Mouse (Mus musculus): ENCODE data around the gene Pkd1l3. TPM values are rescaled to one million over a fixed set of nuclear protein-coding genes. Genes with fewer than 3 reads are reported as not detected.
A peak's percentile ranks its signal among the peaks of the same experiment; 100 is the strongest.

Gene Pkd1l3
- 0.27 and 0.37 TPM in 2 replicates for polyA plus RNA-seq (2014; fragmentation: Nextera tagmentation; extraction: Ambion mirVana)

DNA sequence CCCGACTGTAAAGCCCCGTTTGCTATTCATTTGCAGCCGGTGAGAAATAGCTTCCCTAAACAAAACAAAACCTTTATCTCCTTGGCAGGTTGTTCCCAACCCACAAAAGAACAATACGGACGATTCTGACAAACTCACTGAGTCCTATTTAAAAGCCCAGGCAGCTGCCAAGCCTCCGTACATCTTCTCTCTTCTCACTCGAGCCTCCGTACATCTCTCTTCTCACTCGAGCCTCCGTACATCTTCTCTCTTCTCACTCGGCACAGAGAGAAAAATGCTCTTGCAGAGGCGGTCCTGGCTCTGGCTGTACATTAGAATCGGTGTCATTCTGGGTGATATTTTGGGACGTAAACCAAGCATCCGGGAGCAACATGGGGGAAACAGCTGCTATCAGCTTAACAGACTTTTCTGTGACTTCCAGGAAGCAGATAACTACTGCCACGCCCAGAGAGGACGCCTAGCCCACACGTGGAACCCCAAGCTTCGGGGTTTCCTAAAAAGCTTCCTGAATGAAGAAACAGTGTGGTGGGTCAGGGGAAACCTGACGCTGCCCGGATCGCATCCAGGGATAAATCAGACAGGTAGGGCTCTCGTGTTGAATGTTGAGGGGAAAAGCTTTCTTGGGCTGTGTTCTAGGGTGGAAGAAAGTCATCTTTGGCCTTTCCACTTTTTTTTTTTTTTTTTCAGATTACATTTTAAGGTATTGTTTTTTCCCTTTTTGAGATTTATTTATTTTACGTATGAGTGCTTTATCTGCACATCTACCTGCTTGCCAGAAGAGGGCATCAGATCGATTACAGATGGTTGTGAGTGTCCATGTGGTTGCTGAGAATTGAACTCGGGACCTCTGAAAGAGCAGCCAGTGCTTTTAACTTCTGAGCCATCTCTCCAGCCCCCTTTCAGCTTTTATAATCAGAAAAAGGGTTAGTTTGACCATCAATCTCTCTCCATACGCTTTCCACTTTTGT lies at the start of gene Pkd1l3:
Pkd1l3 (plus strand) TSS at position 275 of the 968 bp plus-strand sequence.
- WGBS, result 65% methylated on average over 27 of the region's 27 CpGs
- Histone ChIP-seq H3K27me3 (ENCODE audit: control insufficient read depth, insufficient read depth, low read length) (no peaks in the 10 kb centered on the region), H3K9ac (ENCODE audit: low read length) (no peak within 1 kb of the TSS), H3K4me2 (ENCODE audit: low read depth, severe bottlenecking) (no peak within 1 kb of the TSS), H3K27ac (replicated peaks; ENCODE audit: low read depth, low read length) (no peak within 1 kb of the TSS), H3K4me3 (ENCODE audit: low read depth, low read length) (no peak within 1 kb of the TSS), H3K4me1 (ENCODE audit: control insufficient read depth, insufficient read depth, low read length) (no peaks in the 10 kb centered on the region), H3K9me3 (ENCODE audit: control insufficient read depth, low read length) (no peaks in the 10 kb centered on the region), H3K36me3 (ENCODE audit: control insufficient read depth, insufficient read depth, low read length) (no peaks in the 10 kb centered on the region)
- ATAC-seq (ENCODE audit: insufficient number of reproducible peaks, low FRiP score, low TSS enrichment, low read depth) (no peak), DNase-seq (ENCODE audit: low spot score) (no peak)

- 4% methylated on average over 10 of the region's 10 CpGs for WGBS
- Histone ChIP-seq H3K9me3 (ENCODE audit: control insufficient read depth, low read length) (no peaks in the 10 kb centered on the region), H3K36me3 (ENCODE audit: control insufficient read depth, insufficient read depth, low read length) (peaks cover 15% of the 10 kb centered on the region), H3K27me3 (ENCODE audit: control insufficient read depth, insufficient read depth, low read length) (no peaks in the 10 kb centered on the region), H3K9ac (ENCODE audit: low read length) (peak overlapping the region; percentile 96), H3K4me3 (ENCODE audit: low read depth, low read length) (peak overlapping the region; percentile 77), H3K4me1 (ENCODE audit: control insufficient read depth, insufficient read depth, low read length) (peaks cover 3% of the 10 kb centered on the region; the same call in 1 of the 2 replicates), H3K4me2 (ENCODE audit: low read depth, severe bottlenecking) (peak overlapping the region; percentile 74), H3K27ac (replicated peaks; ENCODE audit: low read depth, low read length) (no peak overlapping the region)
- DNase-seq (ENCODE audit: low spot score) (no peak), ATAC-seq (ENCODE audit: insufficient number of reproducible peaks, low FRiP score, low TSS enrichment, low read depth) (no peak)
Observed at GRCm38 (mm10) chr8:109564766-109565165, 49.6 kb upstream of the Pkd1l3 start.

DNA sequence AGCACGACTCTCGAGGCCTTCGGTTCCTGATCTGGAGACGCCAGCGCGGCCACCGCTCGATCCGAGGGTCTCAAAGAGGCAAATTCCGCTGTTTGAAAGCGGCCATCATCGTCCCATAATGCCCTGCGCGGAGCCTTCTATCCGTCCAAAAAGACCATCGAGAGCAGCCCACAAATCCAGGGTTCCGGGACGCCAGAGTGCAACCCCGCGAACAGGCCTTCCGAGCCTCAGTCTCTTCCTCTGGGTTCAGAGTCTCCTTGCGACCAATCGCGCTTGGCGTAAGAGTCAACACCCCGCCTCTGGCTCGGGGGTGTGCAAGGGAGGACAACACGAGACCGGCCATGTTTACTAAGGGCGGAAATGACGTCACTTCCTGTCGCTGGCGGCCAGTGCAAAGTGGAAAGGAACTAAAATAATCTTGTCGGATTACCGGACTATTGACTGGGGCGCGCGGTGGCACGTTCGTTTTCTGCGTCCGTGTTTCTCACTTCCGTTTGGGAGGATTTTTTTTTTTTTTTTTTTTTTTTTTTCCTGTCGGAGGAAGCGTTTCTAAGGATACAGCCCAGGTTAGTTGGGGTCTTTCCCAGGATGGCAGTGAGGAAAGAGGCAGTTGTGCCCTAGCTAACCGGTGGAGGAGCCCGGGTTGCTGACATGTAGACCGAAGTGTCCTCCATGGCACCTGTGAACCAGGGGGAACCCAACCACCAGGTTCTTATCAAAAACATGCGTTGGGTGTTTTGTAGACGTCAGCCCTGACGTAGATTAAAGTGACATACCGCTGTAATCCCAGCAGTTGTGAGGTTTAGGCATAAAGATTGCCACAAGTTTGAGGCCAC lies 48.6 kb upstream of the Pkd1l3 start, which contains the start of the genes Dhx38 and Txnl4b:
Dhx38 (minus strand) TSS at position 364 of the 836 bp plus-strand sequence.
Txnl4b (plus strand) TSS at position 395 of the 836 bp plus-strand sequence.
- DNase-seq (ENCODE audit: low spot score) (peak; percentile 97), ATAC-seq (ENCODE audit: insufficient number of reproducible peaks, low FRiP score, low TSS enrichment, low read depth) (peak; percentile 99)
- under 1% methylated on average over 52 of the region's 52 CpGs for WGBS
- Histone ChIP-seq H3K9ac (ENCODE audit: low read length) (peak within 1 kb of the TSS; percentile 96), H3K4me3 (ENCODE audit: low read depth, low read length) (peak within 1 kb of the TSS; percentile 77), H3K27me3 (ENCODE audit: control insufficient read depth, insufficient read depth, low read length) (no peaks in the 10 kb centered on the region), H3K36me3 (ENCODE audit: control insufficient read depth, insufficient read depth, low read length) (peaks cover 7% of the 10 kb centered on the region), H3K27ac (replicated peaks; ENCODE audit: low read depth, low read length) (peak within 1 kb of the TSS; percentile 78; the same call in 1 of the 2 replicates), H3K9me3 (ENCODE audit: control insufficient read depth, low read length) (no peaks in the 10 kb centered on the region), H3K4me1 (ENCODE audit: control insufficient read depth, insufficient read depth, low read length) (peaks cover 3% of the 10 kb centered on the region; the same call in 1 of the 2 replicates), H3K4me2 (ENCODE audit: low read depth, severe bottlenecking) (peak within 1 kb of the TSS; percentile 74)

GRCm38 (mm10) chr8:109571139-109571538 lies 43.2 kb upstream of the Pkd1l3 start:
- Histone ChIP-seq H3K27ac (replicated peaks; ENCODE audit: low read depth, low read length) (no peak overlapping the region), H3K27me3 (ENCODE audit: control insufficient read depth, insufficient read depth, low read length) (no peaks in the 10 kb centered on the region), H3K4me1 (ENCODE audit: control insufficient read depth, insufficient read depth, low read length) (no peaks in the 10 kb centered on the region), H3K36me3 (ENCODE audit: control insufficient read depth, insufficient read depth, low read length) (no peaks in the 10 kb centered on the region), H3K4me2 (ENCODE audit: low read depth, severe bottlenecking) (no peak overlapping the region), H3K9ac (ENCODE audit: low read length) (no peak overlapping the region), H3K9me3 (ENCODE audit: control insufficient read depth, low read length) (no peaks in the 10 kb centered on the region), H3K4me3 (ENCODE audit: low read depth, low read length) (no peak overlapping the region)
- ATAC-seq (ENCODE audit: insufficient number of reproducible peaks, low FRiP score, low TSS enrichment, low read depth), result no peak
- no peak for DNase-seq (ENCODE audit: low spot score)
- WGBS, result 91% methylated on average over 12 of the region's 12 CpGs

DNA sequence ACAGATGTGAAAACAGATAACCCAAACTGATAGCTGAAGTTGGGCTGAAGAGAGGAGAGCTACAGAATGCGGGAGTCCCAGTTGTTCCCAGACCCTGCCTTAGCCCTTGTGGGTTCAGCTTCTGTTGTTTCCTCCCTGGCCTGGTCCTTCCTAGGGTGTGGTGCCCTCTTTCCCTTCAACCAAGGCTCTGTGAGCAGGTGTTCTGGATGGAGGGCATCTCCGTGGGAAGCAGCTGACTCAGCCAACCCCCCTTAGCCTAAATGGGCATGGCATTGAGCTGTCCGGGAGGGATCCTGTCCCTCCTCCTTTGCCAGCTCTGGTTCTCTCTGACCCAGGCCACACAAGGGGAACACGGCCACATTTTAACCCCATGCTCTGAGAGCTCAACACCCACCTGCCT lies 38.0 kb upstream of the Pkd1l3 start:
- no peaks in the 10 kb centered on the region for H3K9me3 ChIP-seq (ENCODE audit: control insufficient read depth, low read length)
- DNase-seq (ENCODE audit: low spot score) (no peak), ATAC-seq (ENCODE audit: insufficient number of reproducible peaks, low FRiP score, low TSS enrichment, low read depth) (no peak)
- no peak overlapping the region for H3K9ac ChIP-seq (ENCODE audit: low read length)
- WGBS, result 78% methylated on average over 4 of the region's 4 CpGs
- H3K4me2 ChIP-seq (ENCODE audit: low read depth, severe bottlenecking), result no peak overlapping the region
- no peaks in the 10 kb centered on the region for H3K4me1 ChIP-seq (ENCODE audit: control insufficient read depth, insufficient read depth, low read length)
- H3K4me3 ChIP-seq (ENCODE audit: low read depth, low read length), result no peak overlapping the region
- no peaks in the 10 kb centered on the region for H3K27me3 ChIP-seq (ENCODE audit: control insufficient read depth, insufficient read depth, low read length)
- no peaks in the 10 kb centered on the region for H3K36me3 ChIP-seq (ENCODE audit: control insufficient read depth, insufficient read depth, low read length)
- H3K27ac ChIP-seq (replicated peaks; ENCODE audit: low read depth, low read length), result no peak overlapping the region

DNA sequence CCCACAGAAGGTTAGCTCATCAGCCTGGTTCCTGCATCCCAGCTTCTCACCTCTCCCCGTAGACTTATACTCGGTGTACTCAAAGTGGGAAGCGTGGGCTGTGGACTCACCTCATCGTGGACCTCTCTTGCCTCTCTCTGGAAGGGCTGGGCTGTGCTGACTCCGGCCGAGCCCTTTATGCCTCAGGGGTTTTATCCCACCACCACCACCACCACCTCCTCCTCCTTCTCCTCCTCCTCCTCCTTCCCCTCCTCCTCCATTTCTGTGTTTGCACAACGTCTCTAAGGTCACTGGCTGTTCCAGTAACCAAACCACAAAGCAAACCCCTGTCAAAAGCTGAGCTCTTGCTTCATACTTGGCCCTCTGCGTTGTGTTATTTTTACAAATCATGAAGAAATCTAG lies 35.4 kb upstream of the Pkd1l3 start, which contains the start of gene Hp:
Hp (minus strand) TSS at position 273 of the 402 bp plus-strand sequence.
- Histone ChIP-seq H3K4me3 (ENCODE audit: low read depth, low read length) (no peak within 1 kb of the TSS), H3K4me2 (ENCODE audit: low read depth, severe bottlenecking) (no peak within 1 kb of the TSS), H3K36me3 (ENCODE audit: control insufficient read depth, insufficient read depth, low read length) (no peaks in the 10 kb centered on the region), H3K27me3 (ENCODE audit: control insufficient read depth, insufficient read depth, low read length) (no peaks in the 10 kb centered on the region), H3K4me1 (ENCODE audit: control insufficient read depth, insufficient read depth, low read length) (no peaks in the 10 kb centered on the region), H3K9ac (ENCODE audit: low read length) (no peak within 1 kb of the TSS), H3K27ac (replicated peaks; ENCODE audit: low read depth, low read length) (no peak within 1 kb of the TSS), H3K9me3 (ENCODE audit: control insufficient read depth, low read length) (no peaks in the 10 kb centered on the region; the same call in 1 of the 2 replicates)
- DNase-seq (ENCODE audit: low spot score) (no peak), ATAC-seq (ENCODE audit: insufficient number of reproducible peaks, low FRiP score, low TSS enrichment, low read depth) (no peak)
- WGBS, result 77% methylated on average over 8 of the region's 8 CpGs

GRCm38 (mm10) chr8:109584293-109584692 lies 30.0 kb upstream of the Pkd1l3 start:
- no peaks in the 10 kb centered on the region for H3K27me3 ChIP-seq (ENCODE audit: control insufficient read depth, insufficient read depth, low read length)
- H3K4me1 ChIP-seq (ENCODE audit: control insufficient read depth, insufficient read depth, low read length), result no peaks in the 10 kb centered on the region
- no peaks in the 10 kb centered on the region; the same call in 1 of the 2 replicates for H3K9me3 ChIP-seq (ENCODE audit: control insufficient read depth, low read length)
- H3K36me3 ChIP-seq (ENCODE audit: control insufficient read depth, insufficient read depth, low read length), result no peaks in the 10 kb centered on the region
- H3K4me3 ChIP-seq (ENCODE audit: low read depth, low read length), result no peak overlapping the region
- DNase-seq (ENCODE audit: low spot score) (no peak), ATAC-seq (ENCODE audit: insufficient number of reproducible peaks, low FRiP score, low TSS enrichment, low read depth) (no peak)
- no peak overlapping the region for H3K27ac ChIP-seq (replicated peaks; ENCODE audit: low read depth, low read length)
- WGBS, result 84% methylated on average over 4 of the region's 4 CpGs
- H3K4me2 ChIP-seq (ENCODE audit: low read depth, severe bottlenecking), result no peak overlapping the region
- H3K9ac ChIP-seq (ENCODE audit: low read length), result no peak overlapping the region

- 88% methylated on average over 3 of the region's 3 CpGs for WGBS
- Histone ChIP-seq H3K4me3 (ENCODE audit: low read depth, low read length) (no peak overlapping the region), H3K9me3 (ENCODE audit: control insufficient read depth, low read length) (no peaks in the 10 kb centered on the region; the same call in 1 of the 2 replicates), H3K4me2 (ENCODE audit: low read depth, severe bottlenecking) (no peak overlapping the region), H3K27me3 (ENCODE audit: control insufficient read depth, insufficient read depth, low read length) (no peaks in the 10 kb centered on the region), H3K27ac (replicated peaks; ENCODE audit: low read depth, low read length) (no peak overlapping the region), H3K4me1 (ENCODE audit: control insufficient read depth, insufficient read depth, low read length) (no peaks in the 10 kb centered on the region), H3K9ac (ENCODE audit: low read length) (no peak overlapping the region), H3K36me3 (ENCODE audit: control insufficient read depth, insufficient read depth, low read length) (no peaks in the 10 kb centered on the region)
- no peak for DNase-seq (ENCODE audit: low spot score)
- no peak for ATAC-seq (ENCODE audit: insufficient number of reproducible peaks, low FRiP score, low TSS enrichment, low read depth)
Observed at GRCm38 (mm10) chr8:109584830-109585229, 29.5 kb upstream of the Pkd1l3 start.
